Mouse (Mus musculus): ENCODE results near the gene Gm45808. TPM values are rescaled to one million over a fixed set of nuclear protein-coding genes. Genes with fewer than 3 reads are reported as not detected.
"Not testable (repeated sequence)": the region's sequence is repeated elsewhere in the genome, so short reads cannot be mapped to it uniquely, and the experiment has no call there.

Gene Gm45808
- polyA plus RNA-seq (2015; fragmentation: Nextera tagmentation; extraction: Ambion mirVana) = not detected in 2 replicates

- Histone ChIP-seq H3K27me3 (no peaks in the 10 kb centered on the region), H3K4me1 (replicated peaks) (peaks cover 26% of the 10 kb centered on the region), H3K36me3 (peaks cover 1% of the 10 kb centered on the region; the same call in 1 of the 2 replicates), H3K4me2 (replicated peaks) (no peak within 1 kb of the TSS), H3K27ac (no peak within 1 kb of the TSS), H3K9me3 (no peaks in the 10 kb centered on the region), H3K9ac (replicated peaks) (no peak within 1 kb of the TSS), H3K4me3 (replicated peaks) (no peak within 1 kb of the TSS; the same call in 1 of the 2 replicates)
- ATAC-seq = no peak
- WGBS = 85% methylated on average over 12 of the region's 12 CpGs
Measured at GRCm38 (mm10) chr7:45486761-45487415, at the start of gene Gm45808. Gene Gm45808, minus strand, starts transcription at chr7:45486811.

GRCm38 (mm10) chr7:45535676-45536075 is 49.1 kb upstream of the Gm45808 start:
- 77% methylated on average over 1 of the region's 1 CpGs for WGBS
- Histone ChIP-seq H3K9ac (replicated peaks) (no peak overlapping the region), H3K4me1 (replicated peaks) (peaks cover 7% of the 10 kb centered on the region), H3K4me2 (replicated peaks) (no peak overlapping the region), H3K36me3 (no peaks in the 10 kb centered on the region), H3K27me3 (no peaks in the 10 kb centered on the region), H3K4me3 (replicated peaks) (no peak overlapping the region), H3K27ac (no peak overlapping the region), H3K9me3 (no peaks in the 10 kb centered on the region)
- no peak for ATAC-seq

- 89% methylated on average over 2 of the region's 2 CpGs for WGBS
Measured at GRCm38 (mm10) chr7:45530643-45531042, 44.0 kb upstream of the Gm45808 start.

GRCm38 (mm10) chr7:45529461-45529860 is 42.9 kb upstream of the Gm45808 start:
- Histone ChIP-seq H3K9ac (replicated peaks) (no peak overlapping the region), H3K4me2 (replicated peaks) (no peak overlapping the region), H3K27ac (no peak overlapping the region), H3K4me3 (replicated peaks) (no peak overlapping the region), H3K4me1 (replicated peaks) (peaks cover 17% of the 10 kb centered on the region), H3K9me3 (no peaks in the 10 kb centered on the region), H3K36me3 (no peaks in the 10 kb centered on the region), H3K27me3 (0 out of 2 replicates have a peak, but pooled peaks cover 3% of the 10 kb centered on the region)
- 21% methylated on average over 6 of the region's 6 CpGs for WGBS
- ATAC-seq = no peak

More at GRCm38 (mm10) chr7:45530643-45531042, 44.0 kb upstream of the Gm45808 start:
- H3K36me3 ChIP-seq = no peaks in the 10 kb centered on the region
- H3K4me3 ChIP-seq (replicated peaks) = no peak overlapping the region
- H3K9ac ChIP-seq (replicated peaks) = no peak overlapping the region
- no peak overlapping the region for H3K4me2 ChIP-seq (replicated peaks)
- H3K4me1 ChIP-seq (replicated peaks) = peaks cover 6% of the 10 kb centered on the region
- H3K27ac ChIP-seq = no peak overlapping the region
- H3K9me3 ChIP-seq = no peaks in the 10 kb centered on the region
- H3K27me3 ChIP-seq = no peaks in the 10 kb centered on the region
- ATAC-seq = no peak

GRCm38 (mm10) chr7:45527169-45527568 is 40.6 kb upstream of the Gm45808 start:
- not testable (repeated sequence) for ATAC-seq; H3K27me3 ChIP-seq; H3K9ac ChIP-seq (replicated peaks); H3K4me3 ChIP-seq (replicated peaks); H3K27ac ChIP-seq; H3K4me2 ChIP-seq (replicated peaks); H3K36me3 ChIP-seq; H3K9me3 ChIP-seq
- WGBS = 91% methylated on average over 6 of the region's 6 CpGs
- peaks cover 32% of the 10 kb centered on the region for H3K4me1 ChIP-seq (replicated peaks)

- H3K27me3 ChIP-seq = 0 out of 2 replicates have a peak, but pooled peaks cover 3% of the 10 kb centered on the region
- peak overlapping the region; percentile 92 for H3K4me2 ChIP-seq (replicated peaks)
- peak overlapping the region; percentile 72 for H3K4me3 ChIP-seq (replicated peaks)
- no peaks in the 10 kb centered on the region for H3K9me3 ChIP-seq
- H3K4me1 ChIP-seq (replicated peaks) = peaks cover 33% of the 10 kb centered on the region
- 25% methylated on average over 7 of the region's 7 CpGs for whole genome bisulfite sequencing
- peak overlapping the region; percentile 86 for H3K9ac ChIP-seq (replicated peaks)
- ATAC-seq = no peak
- H3K36me3 ChIP-seq = no peaks in the 10 kb centered on the region
- peak overlapping the region; percentile 74; the same call in 1 of the 2 replicates for H3K27ac ChIP-seq
Measured at GRCm38 (mm10) chr7:45526474-45527120, 40.0 kb upstream of the Gm45808 start.

- H3K36me3 ChIP-seq = no peaks in the 10 kb centered on the region
- peak within 1 kb of the TSS; percentile 86 for H3K9ac ChIP-seq (replicated peaks)
- WGBS = under 1% methylated on average over 54 of the region's 54 CpGs
- H3K4me2 ChIP-seq (replicated peaks) = peak within 1 kb of the TSS; percentile 92
- 0 out of 2 replicates have a peak, but pooled peaks cover 3% of the 10 kb centered on the region for H3K27me3 ChIP-seq
- H3K4me3 ChIP-seq (replicated peaks) = peak within 1 kb of the TSS; percentile 72
- ATAC-seq = peak; percentile 82
- H3K9me3 ChIP-seq = no peaks in the 10 kb centered on the region
- H3K4me1 ChIP-seq (replicated peaks) = peaks cover 33% of the 10 kb centered on the region
- peak within 1 kb of the TSS; percentile 74 for H3K27ac ChIP-seq
Measured at GRCm38 (mm10) chr7:45525809-45526473, 39.3 kb upstream of the Gm45808 start, which contains the start of the genes Ppp1r15a and Plekha4. Gene Ppp1r15a, minus strand, starts transcription at chr7:45526268. Gene Plekha4, plus strand, starts transcription at chr7:45526330.

GRCm38 (mm10) chr7:45524841-45525621 is 38.4 kb upstream of the Gm45808 start:
- H3K9me3 ChIP-seq = no peaks in the 10 kb centered on the region
- H3K4me1 ChIP-seq (replicated peaks) = peaks cover 33% of the 10 kb centered on the region
- no peaks in the 10 kb centered on the region for H3K36me3 ChIP-seq
- ATAC-seq = no peak
- 0 out of 2 replicates have a peak, but pooled peaks cover 3% of the 10 kb centered on the region for H3K27me3 ChIP-seq
- peak overlapping the region; percentile 72 for H3K4me3 ChIP-seq (replicated peaks)
- H3K4me2 ChIP-seq (replicated peaks) = peak overlapping the region; percentile 92
- 25% methylated on average over 12 of the region's 12 CpGs for WGBS
- peak overlapping the region; percentile 74; the same call in 1 of the 2 replicates for H3K27ac ChIP-seq
- peak overlapping the region; percentile 86 for H3K9ac ChIP-seq (replicated peaks)

GRCm38 (mm10) chr7:45523678-45524170 is 37.1 kb upstream of the Gm45808 start:
- 0 out of 2 replicates have a peak overlapping the region, but pooled peaks have one; percentile 16 for H3K9ac ChIP-seq (replicated peaks)

GRCm38 (mm10) chr7:45522957-45523676 is 36.5 kb upstream of the Gm45808 start:
- peaks cover 33% of the 10 kb centered on the region for H3K4me1 ChIP-seq (replicated peaks)
- H3K4me2 ChIP-seq (replicated peaks) = no peak overlapping the region
- 0 out of 2 replicates have a peak overlapping the region, but pooled peaks have one; percentile 24 for H3K9ac ChIP-seq (replicated peaks)
- H3K27ac ChIP-seq = no peak overlapping the region
- ATAC-seq = no peak
- 0 out of 2 replicates have a peak, but pooled peaks cover 3% of the 10 kb centered on the region for H3K27me3 ChIP-seq
- 75% methylated on average over 18 of the region's 18 CpGs for WGBS
- H3K36me3 ChIP-seq = no peaks in the 10 kb centered on the region
- no peaks in the 10 kb centered on the region for H3K9me3 ChIP-seq
- no peak overlapping the region for H3K4me3 ChIP-seq (replicated peaks)

More at GRCm38 (mm10) chr7:45523678-45524170, 37.1 kb upstream of the Gm45808 start:
- no peak overlapping the region for H3K4me2 ChIP-seq (replicated peaks)
- 88% methylated on average over 13 of the region's 13 CpGs for WGBS
- H3K36me3 ChIP-seq = no peaks in the 10 kb centered on the region
- no peaks in the 10 kb centered on the region for H3K9me3 ChIP-seq
- H3K4me1 ChIP-seq (replicated peaks) = peaks cover 33% of the 10 kb centered on the region
- H3K27me3 ChIP-seq = 0 out of 2 replicates have a peak, but pooled peaks cover 3% of the 10 kb centered on the region
- no peak for ATAC-seq
- no peak overlapping the region for H3K4me3 ChIP-seq (replicated peaks)
- H3K27ac ChIP-seq = no peak overlapping the region
